Mouse (Mus musculus) Patski (cell line): ENCODE measurements around the gene Osbpl7. TPM values are rescaled to one million over a fixed set of nuclear protein-coding genes. Genes with fewer than 3 reads are reported as not detected.

Experiments used
- ATAC-seq: fragments of 100-300 bp; one replicate; pipeline ENCODE4 v1.8.0; 2021
- CTCF ChIA-PET: fragments of 350-600 bp; sonication (Branson Sonifier 250); formaldehyde crosslinking; loops from one replicate; lab custom pipeline; 2022; ENCODE audit warnings: inconsistent platforms; lab: Charles Lee
- POLR2A ChIA-PET: fragments of 350-600 bp; sonication (Branson Sonifier 250); formaldehyde crosslinking; loops from one replicate; lab custom pipeline; 2022; ENCODE audit warnings: antibody characterized with exemption, inconsistent platforms; lab: Charles Lee
- DNase-seq: peaks from one replicate; pipeline ENCODE4 v3.0.0-alpha.2; 2011; ENCODE audit warnings: low read depth, low spot score
- H3K27me3 ChIP-seq: fragments of 371-371 bp; one replicate; pipeline ENCODE4 v1.5.1; 2021
- CTCF ChIP-seq: fragments of 100-300 bp; IDR thresholded peaks from one replicate; pipeline ENCODE4 v1.5.1; 2021
- in situ Hi-C: fragments of 300-500 bp; cut with MboI; formaldehyde crosslinking; loops from 3 replicates; pipeline ENCODE4 v1.11.1; 2018; ENCODE audit warnings: low pct_unique_long_range_greater_than_20kb, mixed read lengths
- polyA plus RNA-seq: library from polyadenylated mRNA; unstranded; gene quantifications from one replicate; pipeline ENCODE4 v1.2.3, GENCODE M21; 2021

Gene Osbpl7
- polyA plus RNA-seq, 1 experiment from 2014 or later = 11.1 TPM

DNA sequence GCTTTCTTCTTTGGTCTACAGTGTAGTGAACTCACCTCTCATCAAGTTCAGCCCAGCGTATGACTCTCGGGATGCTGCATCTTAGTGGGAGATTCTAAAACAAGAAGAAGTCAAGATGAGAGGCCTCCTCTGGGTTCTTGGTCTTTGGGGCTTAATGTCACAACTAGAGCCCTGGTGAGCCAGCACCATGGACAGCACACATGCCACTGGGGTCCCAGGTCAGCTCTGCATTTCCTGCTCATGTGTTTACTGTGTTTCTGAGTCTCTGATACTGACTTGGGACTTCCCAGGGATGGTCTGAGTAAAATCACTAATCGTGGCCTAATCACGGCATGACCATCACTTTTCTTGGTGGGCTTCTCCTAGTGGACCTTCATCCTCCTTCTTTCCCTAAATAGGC is 28.3 kb downstream of the Osbpl7 start:
- ChIA-PET POLR2A (no interaction called here), CTCF (no interaction called here)
- H3K27me3 ChIP-seq = no peaks in the 10 kb centered on the region
- ATAC-seq (no peak), DNase-seq (no peak)
- in situ Hi-C loops = loop anchor here (25.0 kb wide), 1 partner anchor 259 kb away; no protein-coding TSS in a partner anchor
- TF ChIP-seq CTCF = no peak

DNA sequence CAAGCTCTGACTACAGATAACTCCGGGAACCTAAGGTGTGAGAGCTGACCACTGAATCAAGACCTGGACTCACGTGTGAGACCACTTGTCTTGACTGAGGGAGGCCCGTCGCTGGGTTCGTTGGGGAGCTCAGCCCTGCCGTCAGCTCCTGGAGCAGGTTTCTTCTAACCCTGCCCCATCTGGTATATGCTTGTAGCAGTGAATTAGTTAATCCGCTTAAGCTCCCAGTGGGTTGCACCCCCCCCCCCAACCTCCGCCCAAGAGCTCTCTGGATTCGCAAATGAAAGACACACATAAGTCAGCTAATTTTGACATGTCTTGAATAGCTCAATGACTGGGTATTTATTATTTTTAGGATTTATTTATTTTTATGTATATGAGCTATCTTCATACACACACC is 29.9 kb downstream of the Osbpl7 start:
- H3K27me3 ChIP-seq = no peaks in the 10 kb centered on the region
- DNase-seq (no peak), ATAC-seq (no peak)
- no peak for TF ChIP-seq CTCF
- ChIA-PET POLR2A (no interaction called here), CTCF (interaction anchor here (0.6 kb wide), 1 partner anchor 97 kb away, joined by 3 read pairs; no protein-coding TSS in a partner anchor)
- in situ Hi-C loops = loop anchor here (25.0 kb wide), 1 partner anchor 257 kb away; no protein-coding TSS in a partner anchor

DNA sequence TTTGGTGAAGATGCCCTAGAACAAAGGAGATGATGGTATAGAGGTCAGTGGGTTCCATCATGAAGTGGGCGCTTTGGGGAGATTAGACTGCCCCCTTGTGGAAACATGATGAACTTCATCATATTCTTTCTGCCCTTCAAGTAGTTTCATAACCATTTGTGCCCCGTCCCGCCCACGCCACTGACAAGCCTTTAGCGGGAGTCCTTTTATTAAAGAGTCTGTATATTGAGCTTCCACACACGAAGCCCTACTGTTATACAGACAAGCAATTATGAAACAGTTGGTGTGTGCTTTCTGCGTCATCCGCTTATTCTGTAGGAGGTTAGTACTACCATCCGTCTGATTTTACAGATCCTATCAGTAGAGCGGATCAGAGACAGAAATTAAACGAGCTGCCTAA is 32.5 kb downstream of the Osbpl7 start:
- CTCF ChIA-PET = interaction anchor here (1.2 kb wide), 1 partner anchor 8 kb away, joined by 5 read pairs; no protein-coding TSS in a partner anchor
- no peaks in the 10 kb centered on the region for H3K27me3 ChIP-seq
- DNase-seq = no peak
- in situ Hi-C loops = loop anchor here (25.0 kb wide), 1 partner anchor 254 kb away; no protein-coding TSS in a partner anchor
- TF ChIP-seq CTCF = peak; percentile 66
- POLR2A ChIA-PET = no interaction called here
- no peak for ATAC-seq

DNA sequence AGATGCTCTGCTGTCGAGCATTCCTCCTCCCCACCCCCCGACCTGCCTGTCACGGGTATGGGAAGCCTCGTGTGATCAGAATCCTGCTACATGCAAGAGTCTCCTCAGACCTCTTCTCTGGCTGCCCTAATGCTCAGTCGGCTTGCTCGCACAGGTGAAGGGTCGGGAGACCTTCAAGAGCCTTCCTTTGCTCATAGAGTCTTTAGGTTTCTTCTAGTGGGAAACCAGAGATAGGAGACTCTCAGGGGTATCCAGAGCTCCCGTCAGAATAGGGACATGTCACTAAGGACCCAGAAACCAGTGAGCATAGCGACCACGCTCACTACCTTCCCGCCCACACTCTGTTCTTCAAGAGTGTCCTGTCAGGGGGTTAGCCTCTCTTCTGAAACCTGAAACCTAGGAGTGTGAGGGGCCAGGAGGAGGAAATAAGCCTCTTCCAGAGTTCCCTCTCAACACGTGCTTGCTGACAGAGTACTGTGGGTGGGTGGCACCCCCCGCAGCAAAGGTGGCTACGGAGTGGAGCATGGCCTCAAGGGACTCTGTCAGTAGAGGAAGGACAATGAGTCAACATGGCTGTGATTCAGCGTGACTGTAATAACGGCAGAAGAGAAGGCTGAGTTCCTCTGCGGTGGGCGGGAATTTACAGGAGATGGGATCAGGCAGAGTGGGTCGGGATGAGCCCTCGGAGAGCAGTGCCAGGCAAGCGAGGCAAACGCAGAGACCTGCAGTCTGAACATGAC is 33.1 kb downstream of the Osbpl7 start:
- no peak for TF ChIP-seq CTCF
- DNase-seq = no peak
- ChIA-PET POLR2A (no interaction called here), CTCF (interaction anchor here (1.0 to 1.4 kb wide), 3 partner anchors 9 to 57 kb away, joined by 3 to 5 read pairs (median 3); no protein-coding TSS in a partner anchor)
- in situ Hi-C loops = loop anchor here (25.0 kb wide), 1 partner anchor 254 kb away; no protein-coding TSS in a partner anchor
- ATAC-seq = peak; percentile 47
- no peaks in the 10 kb centered on the region for H3K27me3 ChIP-seq

DNA sequence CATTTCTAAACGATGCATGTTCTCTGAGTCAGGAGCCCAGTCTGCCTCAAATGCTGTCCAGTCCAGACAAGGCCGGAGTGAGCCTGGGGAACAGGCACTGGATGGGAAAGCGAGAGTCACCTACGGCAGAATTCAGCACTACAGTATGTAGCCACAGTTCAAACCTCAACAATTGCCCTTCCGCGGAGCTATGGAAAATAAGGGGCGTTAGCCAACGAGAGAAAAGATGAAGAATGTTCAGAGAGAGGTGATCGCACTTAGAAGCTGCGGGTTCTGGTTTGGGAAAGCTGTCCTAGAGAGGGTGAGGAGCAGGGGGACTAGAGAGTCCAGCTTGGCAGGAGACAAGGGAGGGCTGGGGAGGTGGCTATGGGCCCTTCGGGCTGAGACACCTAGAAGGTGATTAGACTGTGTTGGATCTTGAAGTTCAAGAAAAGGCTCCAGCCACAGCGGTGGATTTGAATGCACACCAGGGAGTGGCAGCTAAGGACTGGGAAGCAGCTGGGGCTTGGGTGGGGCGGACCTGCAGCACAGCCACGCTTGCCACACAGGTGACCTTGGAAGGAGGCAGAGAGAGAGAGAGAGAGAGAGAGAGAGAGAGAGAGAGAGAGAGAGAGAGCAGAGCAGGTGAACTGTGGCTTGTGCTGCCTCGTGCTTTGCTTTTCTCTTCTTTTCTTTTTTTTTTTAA is 34.5 kb downstream of the Osbpl7 start:
- ATAC-seq = no peak
- TF ChIP-seq CTCF = no peak
- no peaks in the 10 kb centered on the region for H3K27me3 ChIP-seq
- in situ Hi-C loops = loop anchor here (25.0 kb wide), 1 partner anchor 252 kb away; no protein-coding TSS in a partner anchor
- DNase-seq = no peak
- ChIA-PET POLR2A (no interaction called here), CTCF (interaction anchor here (1.0 to 1.4 kb wide), 2 partner anchors 8 to 59 kb away, joined by 3 read pairs; no protein-coding TSS in a partner anchor)

DNA sequence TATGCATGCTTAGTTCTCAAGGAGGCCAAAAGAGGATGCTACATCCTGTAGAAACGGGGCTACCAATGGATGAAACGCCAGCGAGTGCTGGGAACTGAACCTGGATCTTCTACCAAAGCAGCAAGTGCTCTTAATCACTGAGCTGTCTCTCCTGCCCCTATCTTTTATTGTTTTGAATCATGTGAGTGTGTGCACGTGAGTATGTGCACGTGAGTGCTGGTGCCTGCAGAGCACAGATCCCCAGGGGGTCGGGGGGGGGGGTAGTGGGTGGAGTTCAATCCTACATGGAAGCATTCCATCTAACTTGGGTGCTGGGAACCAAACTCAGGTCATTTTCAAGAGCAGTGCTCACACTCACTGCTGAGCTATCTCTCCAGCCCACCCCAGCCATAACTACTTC is 35.9 kb downstream of the Osbpl7 start:
- no peak for TF ChIP-seq CTCF
- H3K27me3 ChIP-seq = peaks cover 6% of the 10 kb centered on the region
- ChIA-PET CTCF (no interaction called here), POLR2A (no interaction called here)
- in situ Hi-C loops = loop anchor here (25.0 kb wide), 1 partner anchor 251 kb away; no protein-coding TSS in a partner anchor
- no peak for DNase-seq
- no peak for ATAC-seq

DNA sequence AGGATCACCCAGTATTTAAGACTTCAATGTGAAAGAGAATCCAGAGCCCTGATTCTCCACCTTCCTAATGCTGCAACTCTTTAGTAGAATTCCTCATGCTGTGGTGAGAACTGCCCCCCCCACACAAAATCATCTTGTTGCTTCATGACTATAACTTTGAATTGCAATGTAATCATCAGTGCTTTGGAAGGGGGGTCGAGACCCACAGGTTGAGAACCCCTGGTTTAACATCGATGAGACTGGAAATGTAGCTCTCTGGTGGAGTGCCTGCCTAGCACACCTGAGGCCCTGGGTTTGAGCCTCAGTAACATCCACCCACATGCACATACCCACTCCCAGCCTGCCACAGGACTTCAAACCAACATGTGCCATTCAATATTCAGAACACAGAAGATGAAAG is 44.2 kb downstream of the Osbpl7 start:
- DNase-seq (no peak), ATAC-seq (no peak)
- no peak for TF ChIP-seq CTCF
- POLR2A ChIA-PET = no interaction called here
- peaks cover 31% of the 10 kb centered on the region for H3K27me3 ChIP-seq
- in situ Hi-C loops = loop anchor here (25.0 kb wide), 1 partner anchor 243 kb away; no protein-coding TSS in a partner anchor
- CTCF ChIA-PET = no interaction called here

DNA sequence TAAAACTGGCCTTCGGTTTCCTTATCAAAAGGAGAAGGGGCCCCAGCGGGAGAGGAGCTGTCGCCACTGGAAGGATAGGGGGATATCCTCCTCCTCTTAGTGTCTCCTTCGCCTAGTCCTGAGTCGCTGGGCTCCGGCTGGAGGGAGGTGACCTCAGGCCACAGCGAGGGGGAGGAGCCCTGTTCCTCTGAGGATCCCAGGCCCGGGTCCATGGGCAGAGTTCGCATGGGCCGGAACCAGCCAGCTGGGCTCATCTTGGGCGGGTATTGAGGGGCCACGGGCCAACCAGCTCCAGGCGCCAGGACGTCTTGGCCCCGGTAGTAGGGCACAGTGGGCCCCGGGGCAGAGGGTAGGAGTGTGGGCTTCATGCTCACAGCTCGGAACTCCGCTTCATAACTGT is 48.4 kb downstream of the Osbpl7 start:
- ChIA-PET POLR2A (no interaction called here), CTCF (no interaction called here)
- H3K27me3 ChIP-seq = peaks cover 33% of the 10 kb centered on the region
- no peak for TF ChIP-seq CTCF
- DNase-seq = no peak
- no peak for ATAC-seq
- in situ Hi-C loops = loop anchor here (25.0 kb wide), 1 partner anchor 239 kb away; no protein-coding TSS in a partner anchor

DNA sequence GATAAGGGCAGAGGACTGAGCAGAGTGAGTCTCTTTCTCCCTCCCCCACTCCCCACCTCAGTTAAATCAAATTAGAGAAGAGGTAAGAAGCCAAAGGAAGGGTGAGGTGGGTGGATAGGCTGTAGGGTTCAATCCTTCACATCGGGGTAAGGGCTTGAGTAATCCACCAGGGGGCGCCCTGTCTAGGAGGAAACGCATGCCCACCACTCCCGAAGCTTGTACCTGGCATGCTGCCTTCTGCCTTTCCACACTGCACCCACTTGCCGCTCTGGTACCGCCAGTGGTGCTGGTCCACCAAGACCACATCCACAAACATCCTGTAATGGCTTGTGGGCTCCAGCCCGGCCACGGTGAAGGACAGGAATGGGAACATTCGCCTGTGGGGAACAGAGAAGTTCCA is 51.3 kb downstream of the Osbpl7 start:
- TF ChIP-seq CTCF = peak; percentile 85
- DNase-seq (no peak), ATAC-seq (no peak)
- POLR2A ChIA-PET = no interaction called here
- CTCF ChIA-PET = interaction anchor here (1.0 to 1.4 kb wide), 3 partner anchors 10 to 41 kb away, joined by 3 read pairs; no protein-coding TSS in a partner anchor
- in situ Hi-C loops = loop anchor here (5.0 kb wide), 1 partner anchor 46 kb away; no protein-coding TSS in a partner anchor
- H3K27me3 ChIP-seq = peaks cover 29% of the 10 kb centered on the region
